Mouse (Mus musculus): ENCODE results near the gene Men1. TPM values are rescaled to one million over a fixed set of nuclear protein-coding genes. Genes with fewer than 3 reads are reported as not detected.
"Not testable (repeated sequence)": the region's sequence is repeated elsewhere in the genome, so short reads cannot be mapped to it uniquely, and the experiment has no call there.

Men1 gene
- 46.9 and 48.1 TPM in 2 replicates for polyA plus RNA-seq (2015; fragmentation: Nextera tagmentation; extraction: Ambion mirVana)

DNA sequence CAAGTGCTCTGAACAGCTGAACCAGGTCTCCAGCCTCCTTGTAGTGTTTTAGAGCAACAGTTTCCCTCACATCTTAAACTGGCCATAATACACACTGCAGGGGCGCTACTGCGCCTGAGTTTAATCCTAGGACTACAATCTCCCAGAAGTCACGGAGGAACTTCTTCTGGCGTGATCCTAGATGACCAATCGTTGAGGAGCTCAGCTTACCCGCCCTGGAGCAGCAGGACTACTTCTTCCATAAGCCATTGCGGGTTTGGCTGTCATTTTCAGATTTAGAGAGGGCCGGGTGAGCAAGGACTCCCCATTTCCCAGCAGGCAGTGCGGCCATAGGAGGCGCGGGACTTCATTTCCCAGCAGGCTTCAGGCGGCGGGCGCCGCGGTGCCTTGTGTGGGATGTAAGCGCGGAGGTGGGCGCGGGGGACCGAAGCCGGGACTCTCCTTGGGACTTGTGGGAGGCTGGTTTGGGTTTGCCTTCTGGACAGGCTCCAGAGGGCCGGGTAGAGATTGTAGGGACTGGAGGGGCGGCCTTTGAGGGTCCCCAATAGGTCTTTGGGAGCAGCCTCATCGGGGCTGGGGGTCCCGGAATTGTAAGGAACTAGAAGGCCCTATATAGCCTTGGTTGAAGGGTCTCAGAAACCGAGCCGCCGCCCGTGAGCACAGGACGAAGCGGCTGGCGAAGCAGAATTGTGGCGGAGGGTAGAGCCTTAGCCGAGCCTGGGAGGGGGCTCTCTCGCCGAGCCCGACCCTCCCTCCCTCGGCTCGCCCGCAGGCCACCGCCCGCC, at the start of gene Men1:
Gene Men1 (plus strand): TSS at position 307 of the 785 bp plus-strand sequence.
- Histone ChIP-seq H3K27me3 (replicated peaks) (no peaks in the 10 kb centered on the region), H3K4me1 (peaks cover 42% of the 10 kb centered on the region), H3K27ac (replicated peaks) (peak within 1 kb of the TSS; percentile 83), H3K36me3 (peaks cover 33% of the 10 kb centered on the region), H3K9ac (peak within 1 kb of the TSS; percentile 90), H3K4me2 (peak within 1 kb of the TSS; percentile 84), H3K9me3 (no peaks in the 10 kb centered on the region), H3K4me3 (peak within 1 kb of the TSS; percentile 75)
- WGBS: under 1% methylated on average over 42 of the region's 43 CpGs
- peak; percentile 84 for ATAC-seq (ENCODE audit: extremely low read depth, insufficient number of reproducible peaks, low FRiP score, low TSS enrichment)

DNA sequence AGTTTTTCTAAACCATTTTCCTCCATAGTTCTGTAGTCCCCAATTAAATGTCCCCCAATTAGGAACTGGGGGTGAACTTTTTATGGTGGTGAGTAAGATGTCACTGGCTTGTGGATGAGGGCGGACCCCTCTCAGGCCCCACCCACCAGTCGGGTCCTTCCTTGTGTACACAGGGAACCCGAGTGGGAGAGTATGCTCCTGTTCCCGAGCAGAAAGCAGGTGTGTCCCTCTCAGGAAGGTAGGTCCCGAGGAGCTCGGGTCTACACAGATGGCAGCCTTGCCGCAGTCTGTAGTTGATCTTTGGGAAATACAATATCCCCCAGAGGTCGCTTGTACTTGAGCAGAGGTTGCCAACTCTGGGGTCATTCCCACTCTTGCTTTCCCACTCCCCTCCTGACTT, 49.6 kb upstream of the Men1 start:
- peak overlapping the region; percentile 95 for H3K27ac ChIP-seq (replicated peaks)
- no peak for ATAC-seq (ENCODE audit: extremely low read depth, insufficient number of reproducible peaks, low FRiP score, low TSS enrichment)
- H3K4me3 ChIP-seq: peak overlapping the region; percentile 21

DNA sequence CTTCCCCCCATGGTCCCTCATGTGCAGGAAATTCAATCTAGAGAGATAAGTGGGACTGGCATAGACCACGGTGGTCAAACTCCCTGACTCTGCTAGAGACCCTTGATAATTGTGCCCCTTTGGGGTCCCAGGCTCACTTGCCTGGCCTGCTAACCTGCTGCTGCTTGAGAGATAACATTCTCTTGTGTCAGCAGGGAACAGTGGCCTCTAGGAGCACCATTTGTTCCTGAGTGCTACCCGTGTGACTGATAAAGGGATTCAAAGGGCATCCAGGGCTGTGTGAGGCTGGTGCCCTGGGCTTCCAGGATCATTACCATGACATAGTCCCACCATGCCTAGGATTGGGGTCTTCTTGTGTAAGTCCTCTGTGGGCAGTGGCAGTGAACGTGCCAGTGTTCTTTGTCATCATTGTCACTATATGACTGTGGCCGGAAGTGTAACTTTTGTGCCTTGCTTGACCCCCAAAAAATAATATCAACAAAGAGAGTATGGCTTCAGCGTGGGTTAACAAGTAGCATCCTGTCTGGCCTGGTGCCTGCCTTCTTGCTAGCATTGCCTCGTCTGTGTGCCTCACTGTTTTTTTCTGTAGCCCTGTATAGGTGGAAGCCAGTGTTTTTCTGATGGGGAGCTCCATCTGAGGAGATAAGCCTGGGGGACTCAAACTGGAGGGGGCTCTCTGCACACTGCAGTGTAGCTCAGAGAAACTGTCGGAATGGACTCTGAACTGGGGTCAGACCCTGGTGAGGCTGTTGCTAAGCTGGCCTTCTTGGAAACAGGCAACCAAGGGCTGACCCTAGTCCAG, 48.9 kb upstream of the Men1 start:
- Histone ChIP-seq H3K4me2 (peak overlapping the region; percentile 63), H3K4me3 (peak overlapping the region; percentile 21), H3K27me3 (replicated peaks) (no peaks in the 10 kb centered on the region), H3K36me3 (peaks cover 76% of the 10 kb centered on the region), H3K27ac (replicated peaks) (peak overlapping the region; percentile 95), H3K9ac (peak overlapping the region; percentile 63), H3K4me1 (peaks cover 96% of the 10 kb centered on the region), H3K9me3 (no peaks in the 10 kb centered on the region)
- ATAC-seq (ENCODE audit: extremely low read depth, insufficient number of reproducible peaks, low FRiP score, low TSS enrichment): peak; percentile 30; the same call in 1 of the 2 replicates
- WGBS: 28% methylated on average over 7 of the region's 7 CpGs

More for the DNA sequence above, 49.6 kb upstream of the Men1 start:
- Histone ChIP-seq H3K27me3 (replicated peaks) (no peaks in the 10 kb centered on the region), H3K9ac (peak overlapping the region; percentile 63), H3K4me2 (peak overlapping the region; percentile 63), H3K9me3 (no peaks in the 10 kb centered on the region), H3K36me3 (peaks cover 80% of the 10 kb centered on the region), H3K4me1 (peaks cover 98% of the 10 kb centered on the region)
- 48% methylated on average over 8 of the region's 8 CpGs for WGBS

DNA sequence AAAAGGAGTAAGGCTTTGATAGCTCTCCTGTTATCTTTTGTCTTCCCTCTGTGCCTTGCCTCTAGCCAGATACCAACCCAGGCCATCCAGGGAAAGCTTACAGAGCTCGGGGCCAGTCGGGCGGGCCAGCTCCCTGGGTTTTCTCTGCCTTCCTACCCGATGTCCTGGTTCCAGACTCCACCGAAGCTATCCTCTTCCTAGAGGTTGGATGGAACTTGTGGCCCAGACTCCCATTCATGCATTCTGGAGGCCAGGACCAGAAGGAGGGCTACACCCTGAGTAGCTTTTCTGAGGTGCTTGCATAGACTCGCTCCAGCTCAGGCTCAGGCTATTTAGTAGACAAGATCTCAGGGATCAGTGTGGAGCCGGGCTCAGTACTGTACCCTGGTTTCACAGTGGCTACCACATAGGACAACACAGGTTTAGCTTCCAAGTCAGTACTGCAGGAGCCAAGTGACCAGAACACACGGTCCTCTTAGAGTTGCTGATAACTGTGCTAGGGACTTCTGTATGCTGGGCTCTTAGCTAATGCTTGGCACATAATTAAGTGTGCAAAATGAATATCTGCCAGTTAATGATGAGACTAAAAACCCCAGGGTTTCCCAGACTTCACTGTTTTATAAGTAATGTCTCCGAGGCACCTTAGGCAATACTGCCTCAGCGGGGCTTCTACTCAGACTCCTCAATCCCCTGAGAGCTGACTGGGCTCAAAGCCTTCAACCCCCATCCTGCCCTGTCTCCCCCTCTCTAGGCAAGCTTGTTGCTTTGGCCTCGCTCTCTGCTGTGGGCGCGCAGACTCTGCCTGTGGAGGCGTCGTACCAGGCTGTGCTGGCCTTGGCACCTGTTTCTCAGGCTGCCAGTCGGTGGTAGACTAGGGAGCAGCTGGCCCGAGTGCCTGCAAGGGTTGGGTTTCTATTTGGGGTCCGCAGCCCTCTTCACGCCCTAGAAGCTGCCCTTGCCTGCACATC, 48.1 kb upstream of the Men1 start:
- 67% methylated on average over 19 of the region's 19 CpGs for WGBS

DNA sequence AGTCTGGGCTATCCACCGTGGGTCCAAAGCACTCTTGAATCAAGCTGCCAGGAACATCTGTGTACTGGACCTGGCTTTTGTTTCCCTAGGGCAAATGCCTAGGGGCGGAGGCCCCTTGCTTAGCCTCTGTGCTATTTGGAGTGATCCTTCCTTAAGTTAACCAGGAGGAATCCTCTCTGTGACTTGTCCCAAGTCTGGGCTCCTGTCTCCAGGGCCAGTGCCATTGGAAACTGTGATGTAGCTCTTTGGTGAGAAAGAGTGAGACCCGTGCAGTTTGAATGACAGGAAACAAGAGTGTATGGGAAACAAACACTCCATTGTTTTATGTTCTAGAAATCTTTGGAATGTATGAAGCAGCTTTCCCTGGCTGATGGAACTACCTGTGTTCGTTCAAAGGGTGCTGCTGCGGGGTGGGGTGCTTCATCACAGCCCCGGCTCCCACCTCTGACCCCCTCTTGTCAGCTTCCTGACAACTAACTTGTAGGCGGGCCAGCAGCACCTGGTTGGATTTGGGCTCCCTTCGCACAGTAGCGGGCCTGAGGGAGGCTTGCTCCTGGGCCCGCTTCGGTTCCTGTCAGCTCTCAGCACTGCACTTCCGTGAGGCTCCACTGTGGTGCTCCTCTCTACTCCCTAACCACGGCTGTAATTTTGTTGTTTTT, 46.4 kb upstream of the Men1 start:
- peak overlapping the region; percentile 59 for H3K9ac ChIP-seq
- ATAC-seq (ENCODE audit: extremely low read depth, insufficient number of reproducible peaks, low FRiP score, low TSS enrichment): no peak
- H3K27ac ChIP-seq (replicated peaks): peak overlapping the region; percentile 95
- H3K4me2 ChIP-seq: peak overlapping the region; percentile 63
- peaks cover 62% of the 10 kb centered on the region for H3K36me3 ChIP-seq
- peaks cover 88% of the 10 kb centered on the region for H3K4me1 ChIP-seq
- 67% methylated on average over 13 of the region's 13 CpGs for whole genome bisulfite sequencing
- H3K27me3 ChIP-seq (replicated peaks): no peaks in the 10 kb centered on the region
- H3K9me3 ChIP-seq: no peaks in the 10 kb centered on the region
- H3K4me3 ChIP-seq: no peak overlapping the region

More for the DNA sequence above, 48.1 kb upstream of the Men1 start:
- ATAC-seq (ENCODE audit: extremely low read depth, insufficient number of reproducible peaks, low FRiP score, low TSS enrichment): no peak
- H3K4me3 ChIP-seq: peak overlapping the region; percentile 21; the same call in 1 of the 2 replicates
- peak overlapping the region; percentile 95 for H3K27ac ChIP-seq (replicated peaks)
- peak overlapping the region; percentile 63 for H3K9ac ChIP-seq
- peak overlapping the region; percentile 63 for H3K4me2 ChIP-seq
- H3K27me3 ChIP-seq (replicated peaks): no peaks in the 10 kb centered on the region
- peaks cover 96% of the 10 kb centered on the region for H3K4me1 ChIP-seq
- peaks cover 72% of the 10 kb centered on the region for H3K36me3 ChIP-seq
- H3K9me3 ChIP-seq: no peaks in the 10 kb centered on the region

DNA sequence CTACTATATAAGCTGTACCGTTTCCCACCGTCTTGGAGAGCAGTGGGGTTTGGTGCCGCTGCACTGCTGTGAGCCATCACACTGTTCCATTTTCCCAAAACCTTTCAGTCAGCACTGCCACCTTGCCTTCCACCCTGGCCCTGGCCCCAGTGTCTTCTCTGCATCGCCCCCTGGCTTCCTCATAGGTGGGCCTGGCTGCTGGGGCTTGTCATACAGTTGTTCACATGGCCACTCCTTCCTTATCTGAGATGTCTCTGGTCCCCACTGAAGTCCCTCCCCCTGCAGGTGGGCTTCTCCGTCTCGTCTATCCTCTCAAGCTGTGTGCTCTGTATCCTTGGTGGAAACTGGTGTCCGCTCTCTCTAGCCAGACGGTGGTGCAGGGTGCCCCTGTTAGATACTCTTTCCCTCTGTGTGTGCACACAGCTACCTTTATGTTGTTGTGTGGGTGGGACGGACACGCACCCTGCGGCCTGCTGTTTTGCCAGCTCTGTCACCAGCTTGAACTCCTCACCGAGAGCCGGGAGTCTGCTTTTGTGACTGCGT, 45.0 kb upstream of the Men1 start:
- no peak overlapping the region for H3K27ac ChIP-seq (replicated peaks)
- H3K4me3 ChIP-seq: no peak overlapping the region
- no peak for ATAC-seq (ENCODE audit: extremely low read depth, insufficient number of reproducible peaks, low FRiP score, low TSS enrichment)
- H3K9ac ChIP-seq: no peak overlapping the region
- H3K4me2 ChIP-seq: peak overlapping the region; percentile 9
- no peaks in the 10 kb centered on the region for H3K27me3 ChIP-seq (replicated peaks)
- peaks cover 75% of the 10 kb centered on the region for H3K4me1 ChIP-seq
- WGBS: 88% methylated on average over 14 of the region's 14 CpGs
- peaks cover 67% of the 10 kb centered on the region for H3K36me3 ChIP-seq
- no peaks in the 10 kb centered on the region for H3K9me3 ChIP-seq

DNA sequence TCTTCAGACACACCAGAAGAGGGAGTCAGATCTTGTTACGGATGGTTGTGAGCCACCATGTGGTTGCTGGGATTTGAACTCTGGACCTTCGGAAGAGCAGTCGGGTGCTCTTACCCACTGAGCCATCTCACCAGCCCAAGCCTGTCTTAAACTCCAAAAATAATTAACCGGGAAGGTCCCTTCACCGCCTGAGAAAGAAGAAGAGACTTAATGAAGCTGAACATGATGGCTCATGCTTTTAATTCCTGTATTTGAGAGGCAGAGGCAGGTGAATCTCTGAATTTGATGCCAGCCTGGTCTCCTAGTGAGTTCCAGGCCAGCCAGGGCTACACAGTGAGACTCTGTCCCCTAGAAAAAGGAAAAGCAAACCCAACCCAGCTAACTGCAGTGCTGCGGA, 44.1 kb upstream of the Men1 start:
- Histone ChIP-seq H3K4me1 (peaks cover 68% of the 10 kb centered on the region), H3K36me3 (peaks cover 67% of the 10 kb centered on the region), H3K4me2 (peak overlapping the region; percentile 43), H3K27ac (replicated peaks) (peak overlapping the region; percentile 70), H3K9ac (peak overlapping the region; percentile 66)
- not testable (repeated sequence) for ATAC-seq (ENCODE audit: extremely low read depth, insufficient number of reproducible peaks, low FRiP score, low TSS enrichment); H3K4me3 ChIP-seq; H3K9me3 ChIP-seq; H3K27me3 ChIP-seq (replicated peaks)
- WGBS: 87% methylated on average over 5 of the region's 6 CpGs

DNA sequence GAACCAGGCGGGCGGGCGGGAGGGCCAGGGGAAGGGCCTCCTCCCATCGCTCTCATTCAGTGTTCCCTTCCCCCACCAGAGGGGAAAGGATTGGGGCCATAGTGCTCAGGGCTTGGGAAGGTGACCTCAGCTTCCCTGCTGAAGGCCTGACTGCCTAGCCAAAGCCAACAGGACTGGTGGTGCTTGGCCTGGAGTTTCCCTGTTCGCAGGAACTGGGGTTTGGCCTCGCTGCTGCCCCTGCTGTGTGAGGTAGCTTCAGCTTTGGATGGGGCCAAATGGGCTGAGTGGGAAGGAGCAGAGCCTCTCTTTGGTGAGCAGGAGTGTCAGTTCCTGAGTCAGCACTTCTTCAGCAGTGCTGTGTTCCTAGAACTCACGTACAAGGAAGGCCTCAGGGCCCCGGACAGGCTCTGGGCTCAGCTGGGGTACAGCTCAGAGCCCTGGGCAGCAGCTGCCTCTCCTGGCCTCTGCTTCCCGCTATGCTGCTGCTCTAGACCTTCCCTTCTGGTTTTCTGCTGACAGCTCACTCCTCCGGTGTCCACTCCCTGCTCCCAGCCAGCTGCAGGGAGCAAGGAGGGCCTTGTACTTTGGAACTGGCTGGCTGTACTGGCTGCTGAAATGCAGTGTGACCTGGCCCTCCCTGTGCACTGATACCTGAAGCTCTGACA, 43.5 kb upstream of the Men1 start:
- Histone ChIP-seq H3K4me3 (peak overlapping the region; percentile 14; the same call in 1 of the 2 replicates), H3K27me3 (replicated peaks) (no peaks in the 10 kb centered on the region), H3K27ac (replicated peaks) (peak overlapping the region; percentile 70), H3K4me1 (peaks cover 63% of the 10 kb centered on the region), H3K9ac (peak overlapping the region; percentile 66), H3K4me2 (peak overlapping the region; percentile 43), H3K9me3 (no peaks in the 10 kb centered on the region), H3K36me3 (peaks cover 73% of the 10 kb centered on the region)
- peak; percentile 40; the same call in 1 of the 2 replicates for ATAC-seq (ENCODE audit: extremely low read depth, insufficient number of reproducible peaks, low FRiP score, low TSS enrichment)
- 58% methylated on average over 10 of the region's 10 CpGs for WGBS

DNA sequence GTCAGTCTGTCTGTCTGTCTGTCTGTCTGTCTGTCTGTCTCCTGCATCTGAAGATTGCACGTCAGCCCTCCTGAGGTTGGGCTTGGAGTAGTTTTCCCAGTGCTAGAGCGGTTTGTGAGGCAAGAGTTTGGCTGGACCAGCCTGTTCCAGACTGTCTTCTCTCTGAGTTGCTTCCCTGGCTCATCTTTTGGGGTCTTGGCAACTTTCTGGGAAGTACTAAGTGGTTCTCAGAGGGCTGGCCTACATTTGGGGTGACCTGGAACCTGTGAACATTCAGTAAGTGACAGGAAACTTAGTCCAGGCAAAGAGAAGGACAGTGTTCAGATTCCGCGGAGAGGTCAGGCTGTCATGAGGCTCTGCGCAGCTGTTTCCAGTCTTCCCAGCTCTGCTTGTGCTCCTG, 42.5 kb upstream of the Men1 start:
- Histone ChIP-seq H3K9ac (no peak overlapping the region), H3K27me3 (replicated peaks) (no peaks in the 10 kb centered on the region), H3K4me3 (no peak overlapping the region), H3K36me3 (peaks cover 74% of the 10 kb centered on the region), H3K9me3 (no peaks in the 10 kb centered on the region), H3K4me1 (peaks cover 53% of the 10 kb centered on the region), H3K27ac (replicated peaks) (no peak overlapping the region), H3K4me2 (no peak overlapping the region)
- 83% methylated on average over 5 of the region's 5 CpGs for WGBS
- no peak for ATAC-seq (ENCODE audit: extremely low read depth, insufficient number of reproducible peaks, low FRiP score, low TSS enrichment)

DNA sequence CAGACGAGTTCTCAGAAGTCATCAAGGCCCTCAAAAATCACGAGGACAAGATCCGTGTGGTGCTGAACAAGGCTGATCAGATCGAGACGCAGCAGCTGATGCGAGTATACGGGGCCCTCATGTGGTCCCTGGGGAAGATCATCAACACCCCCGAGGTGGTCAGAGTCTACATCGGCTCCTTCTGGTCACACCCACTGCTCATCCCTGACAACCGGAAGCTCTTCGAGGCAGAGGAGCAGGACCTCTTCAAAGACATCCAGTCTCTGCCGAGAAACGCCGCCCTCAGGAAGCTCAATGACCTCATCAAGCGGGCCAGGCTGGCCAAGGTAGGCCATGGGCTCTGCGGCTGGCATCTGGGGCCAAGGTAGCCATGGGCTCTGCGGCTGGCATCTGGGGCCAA, 40.5 kb upstream of the Men1 start:
- no peak for ATAC-seq (ENCODE audit: extremely low read depth, insufficient number of reproducible peaks, low FRiP score, low TSS enrichment)

More for the DNA sequence above, 40.5 kb upstream of the Men1 start:
- H3K36me3 ChIP-seq: peaks cover 82% of the 10 kb centered on the region
- H3K4me2 ChIP-seq: no peak overlapping the region
- no peak overlapping the region for H3K27ac ChIP-seq (replicated peaks)
- no peak overlapping the region for H3K4me3 ChIP-seq
- WGBS: 85% methylated on average over 17 of the region's 17 CpGs
- no peaks in the 10 kb centered on the region for H3K9me3 ChIP-seq
- peaks cover 42% of the 10 kb centered on the region for H3K4me1 ChIP-seq
- H3K9ac ChIP-seq: no peak overlapping the region
- no peaks in the 10 kb centered on the region for H3K27me3 ChIP-seq (replicated peaks)

Data from heart, embryonic 13.5 days (tissue).